Mouse (Mus musculus): ENCODE measurements around the gene Map3k14. TPM values are rescaled to one million over a fixed set of nuclear protein-coding genes. Genes with fewer than 3 reads are reported as not detected.

Map3k14 gene
- polyA plus RNA-seq, 1 experiment from 2014 or later = 0.67 TPM

GRCm38 (mm10) chr11:103176510-103176909, 90.8 kb downstream of the Map3k14 start:
- 88% methylated on average over 1 of the region's 1 CpGs for WGBS (ENCODE audit: insufficient replicate concordance)
- TF ChIP-seq EP300 (IDR thresholded peaks at IDR 0.05; ENCODE audit: low read depth) (no peak), CTCF (IDR thresholded peaks at IDR 0.05; ENCODE audit: low read depth) (no peak)
- no peak overlapping the region for H3K9ac ChIP-seq (replicated peaks)
- ATAC-seq (no peak), DNase-seq (no peak)
- H3K36me3 ChIP-seq (replicated peaks; ENCODE audit: insufficient read depth, low read length) = no peaks in the 10 kb centered on the region; the same call in 1 of the 2 replicates
- peak overlapping the region; percentile 49; the same call in 1 of the 2 replicates for H3K4me2 ChIP-seq (ENCODE audit: low read depth, low read length)
- H3K27ac ChIP-seq (ENCODE audit: low read depth) = peak overlapping the region; percentile 84
- no peak overlapping the region for H3K4me3 ChIP-seq (ENCODE audit: low read depth, low read length)
- no peaks in the 10 kb centered on the region for H3K9me3 ChIP-seq (ENCODE audit: low read length)
- peaks cover 4% of the 10 kb centered on the region; the same call in 1 of the 2 replicates for H3K27me3 ChIP-seq (ENCODE audit: insufficient read depth, low read length)
- peaks cover 17% of the 10 kb centered on the region for H3K4me1 ChIP-seq (ENCODE audit: insufficient read depth)

GRCm38 (mm10) chr11:103175688-103176442, 91.4 kb downstream of the Map3k14 start:
- peaks cover 21% of the 10 kb centered on the region for H3K4me1 ChIP-seq (ENCODE audit: insufficient read depth)
- no peak for ATAC-seq
- 43% methylated on average over 14 of the region's 14 CpGs for WGBS (ENCODE audit: insufficient replicate concordance)

GRCm38 (mm10) chr11:103174891-103175391, 92.3 kb downstream of the Map3k14 start:
- Histone ChIP-seq H3K9ac (replicated peaks) (0 out of 2 replicates have a peak overlapping the region, but pooled peaks have one; percentile 8), H3K4me1 (ENCODE audit: insufficient read depth) (peaks cover 21% of the 10 kb centered on the region), H3K27ac (ENCODE audit: low read depth) (peak overlapping the region; percentile 84), H3K4me2 (ENCODE audit: low read depth, low read length) (peak overlapping the region; percentile 74), H3K4me3 (ENCODE audit: low read depth, low read length) (peak overlapping the region; percentile 63; the same call in 1 of the 2 replicates), H3K9me3 (ENCODE audit: low read length) (no peaks in the 10 kb centered on the region), H3K36me3 (replicated peaks; ENCODE audit: insufficient read depth, low read length) (no peaks in the 10 kb centered on the region; the same call in 1 of the 2 replicates), H3K27me3 (ENCODE audit: insufficient read depth, low read length) (peaks cover 19% of the 10 kb centered on the region)
- peak; percentile 24; the same call in 1 of the 2 replicates for TF ChIP-seq EP300 (IDR thresholded peaks at IDR 0.05; ENCODE audit: low read depth)
- no peak for TF ChIP-seq CTCF (IDR thresholded peaks at IDR 0.05; ENCODE audit: low read depth)
- DNase-seq (peak; percentile 78), ATAC-seq (peak; percentile 65)
- WGBS (ENCODE audit: insufficient replicate concordance) = 19% methylated on average over 8 of the region's 8 CpGs

More at GRCm38 (mm10) chr11:103175688-103176442, 91.4 kb downstream of the Map3k14 start:
- Histone ChIP-seq H3K9ac (replicated peaks) (no peak overlapping the region), H3K4me3 (ENCODE audit: low read depth, low read length) (peak overlapping the region; percentile 2), H3K4me2 (ENCODE audit: low read depth, low read length) (peak overlapping the region; percentile 49), H3K9me3 (ENCODE audit: low read length) (no peaks in the 10 kb centered on the region), H3K36me3 (replicated peaks; ENCODE audit: insufficient read depth, low read length) (no peaks in the 10 kb centered on the region; the same call in 1 of the 2 replicates), H3K27me3 (ENCODE audit: insufficient read depth, low read length) (peaks cover 10% of the 10 kb centered on the region), H3K27ac (ENCODE audit: low read depth) (peak overlapping the region; percentile 84)
- no peak for DNase-seq
- no peak for TF ChIP-seq EP300 (IDR thresholded peaks at IDR 0.05; ENCODE audit: low read depth)
- no peak for TF ChIP-seq CTCF (IDR thresholded peaks at IDR 0.05; ENCODE audit: low read depth)

GRCm38 (mm10) chr11:103174411-103174832, 92.8 kb downstream of the Map3k14 start:
- peak overlapping the region; percentile 63; the same call in 1 of the 2 replicates for H3K4me3 ChIP-seq (ENCODE audit: low read depth, low read length)
- H3K27me3 ChIP-seq (ENCODE audit: insufficient read depth, low read length) = peaks cover 24% of the 10 kb centered on the region
- no peak for DNase-seq
- no peak for ATAC-seq
- H3K9me3 ChIP-seq (ENCODE audit: low read length) = no peaks in the 10 kb centered on the region
- H3K9ac ChIP-seq (replicated peaks) = 0 out of 2 replicates have a peak overlapping the region, but pooled peaks have one; percentile 34
- peak overlapping the region; percentile 74 for H3K4me2 ChIP-seq (ENCODE audit: low read depth, low read length)
- whole genome bisulfite sequencing (ENCODE audit: insufficient replicate concordance) = 26% methylated on average over 5 of the region's 5 CpGs
- peak overlapping the region; percentile 84 for H3K27ac ChIP-seq (ENCODE audit: low read depth)
- TF ChIP-seq EP300 (IDR thresholded peaks at IDR 0.05; ENCODE audit: low read depth) = no peak
- no peak for TF ChIP-seq CTCF (IDR thresholded peaks at IDR 0.05; ENCODE audit: low read depth)
- no peaks in the 10 kb centered on the region for H3K36me3 ChIP-seq (replicated peaks; ENCODE audit: insufficient read depth, low read length)
- peaks cover 21% of the 10 kb centered on the region for H3K4me1 ChIP-seq (ENCODE audit: insufficient read depth)

GRCm38 (mm10) chr11:103173771-103174344, 93.4 kb downstream of the Map3k14 start:
- Histone ChIP-seq H3K9ac (replicated peaks) (0 out of 2 replicates have a peak overlapping the region, but pooled peaks have one; percentile 34), H3K27ac (ENCODE audit: low read depth) (peak overlapping the region; percentile 84), H3K4me1 (ENCODE audit: insufficient read depth) (peaks cover 21% of the 10 kb centered on the region), H3K4me3 (ENCODE audit: low read depth, low read length) (peak overlapping the region; percentile 63), H3K4me2 (ENCODE audit: low read depth, low read length) (peak overlapping the region; percentile 74), H3K9me3 (ENCODE audit: low read length) (no peaks in the 10 kb centered on the region), H3K36me3 (replicated peaks; ENCODE audit: insufficient read depth, low read length) (no peaks in the 10 kb centered on the region), H3K27me3 (ENCODE audit: insufficient read depth, low read length) (peaks cover 28% of the 10 kb centered on the region)
- WGBS (ENCODE audit: insufficient replicate concordance) = 72% methylated on average over 11 of the region's 11 CpGs
- TF ChIP-seq EP300 (IDR thresholded peaks at IDR 0.05; ENCODE audit: low read depth) = no peak
- TF ChIP-seq CTCF (IDR thresholded peaks at IDR 0.05; ENCODE audit: low read depth) = no peak
- DNase-seq (no peak), ATAC-seq (no peak)
